ENCODE assay signal across 27 mouse cellular contexts in the genomic region with DNA sequence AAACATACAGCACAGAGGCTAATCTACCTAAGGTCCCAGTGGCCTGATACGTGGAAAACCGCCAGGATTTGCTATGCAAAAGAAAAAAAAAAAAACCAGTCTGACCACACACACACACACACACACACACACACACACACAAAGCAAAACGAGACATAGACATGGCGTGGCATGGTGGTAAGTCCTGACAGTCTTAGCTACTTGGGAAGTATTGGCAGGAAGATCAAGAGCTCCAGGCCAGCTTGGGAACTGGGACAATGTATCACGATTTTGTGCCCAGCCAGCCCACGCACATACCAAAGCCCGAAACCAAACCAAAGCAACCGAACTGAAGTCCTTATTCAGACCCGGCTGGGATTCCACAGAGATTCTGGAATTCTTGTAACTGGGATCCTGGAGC. TPM values are rescaled to one million over a fixed set of nuclear protein-coding genes. Genes with fewer than 3 reads are reported as not detected.
DNase-seq lines count a peak whose midpoint lies in the region; ATAC-seq and TF ChIP-seq lines count a peak whose summit lies in the region.
"Had no signal": no experiment of that assay in that cellular context is flagged by ENCODE, and none has a peak within 500 bp of the region (broad histone marks: within the 10 kb centered on the region; RNA-seq: fewer than 3 reads in every experiment).

No protein-coding gene starts in this region.

- no peaks in the 10 kb centered on the region for H3K27me3 ChIP-seq in forebrain, postnatal 0 days (ENCODE audit: insufficient read depth, low read length)
- H3K27me3 ChIP-seq in forebrain, embryonic 10.5 days (ENCODE audit: poor library complexity, severe bottlenecking) = no peaks in the 10 kb centered on the region
- H3K27me3 ChIP-seq: embryonic facial prominence, embryonic 12.5 days; hindbrain, embryonic 15.5 days; limb, embryonic 12.5 days; midbrain, embryonic 12.5 days had no signal

- H3K4me2 ChIP-seq in forebrain, postnatal 0 days (ENCODE audit: low read depth) = no peak overlapping the region
- H3K4me2 ChIP-seq: embryonic facial prominence, embryonic 12.5 days; hindbrain, embryonic 15.5 days; limb, embryonic 12.5 days; liver, embryonic 11.5 days; midbrain, embryonic 12.5 days had no signal

- H3K4me3 ChIP-seq in forebrain, postnatal 0 days (ENCODE audit: low read depth, low read length) = no peak overlapping the region
- H3K4me3 ChIP-seq in forebrain, embryonic 10.5 days = no peak overlapping the region
- H3K4me3 ChIP-seq: embryonic facial prominence, embryonic 12.5 days; heart, adult 2 months; hindbrain, embryonic 15.5 days; layer of hippocampus, adult 2 months; limb, embryonic 12.5 days; midbrain, embryonic 12.5 days had no signal

- H3K27ac ChIP-seq in forebrain, postnatal 0 days (ENCODE audit: low read depth, low read length) = no peak overlapping the region
- H3K27ac ChIP-seq in forebrain, embryonic 10.5 days = no peak overlapping the region
- H3K27ac ChIP-seq: embryonic facial prominence, embryonic 12.5 days; hindbrain, embryonic 15.5 days; layer of hippocampus, adult 2 months; limb, embryonic 12.5 days; midbrain, embryonic 12.5 days; stomach, postnatal 0 days had no signal

- DNase-seq in forebrain, postnatal 0 days = peak; percentile 14
- DNase-seq in forebrain, embryonic 10.5 days (ENCODE audit: extremely low spot score, low spot score) = no peak
- peak; percentile 12 for DNase-seq in heart, postnatal 25 days (ENCODE audit: low spot score)
- DNase-seq in heart, adult 18-20 months = no peak
- peak; percentile 87 for DNase-seq in adipocyte (ENCODE audit: low spot score)
- peak; percentile 80 for DNase-seq in fibroblast of lung, adult 2 months (ENCODE audit: low read depth)
- no peak for DNase-seq in cerebellum, postnatal 4 days (ENCODE audit: low spot score in 2 of 2)
- DNase-seq in cerebellum, adult 11-12 months = no peak
- DNase-seq: adrenal gland, postnatal 14 days; cerebellum, adult 11 months; cerebellum, postnatal 14 days; heart, adult 2 months; kidney, postnatal 25 days; liver, postnatal 0 days; right cerebral cortex, postnatal 14 days; thymus, postnatal 14 days had no signal

- no peak for TF ChIP-seq CTCF in forebrain, postnatal 0 days (IDR thresholded peaks at IDR 0.05; ENCODE audit: low read depth)

- no peaks in the 10 kb centered on the region for H3K4me1 ChIP-seq in forebrain, postnatal 0 days (ENCODE audit: insufficient read depth)
- H3K4me1 ChIP-seq in forebrain, embryonic 10.5 days = no peaks in the 10 kb centered on the region
- H3K4me1 ChIP-seq: embryonic facial prominence, embryonic 12.5 days; hindbrain, embryonic 15.5 days; limb, embryonic 12.5 days; midbrain, embryonic 12.5 days had no signal

- no peaks in the 10 kb centered on the region for H3K9me3 ChIP-seq in forebrain, postnatal 0 days (ENCODE audit: low read length)
- no peaks in the 10 kb centered on the region for H3K9me3 ChIP-seq in forebrain, embryonic 10.5 days
- H3K9me3 ChIP-seq: embryonic facial prominence, embryonic 12.5 days; G1E; hindbrain, embryonic 15.5 days; limb, embryonic 12.5 days; midbrain, embryonic 12.5 days had no signal

- WGBS in forebrain, postnatal 0 days = 67% methylated on average over 9 of the region's 9 CpGs
- 91% methylated on average over 9 of the region's 9 CpGs for WGBS in forebrain, embryonic 10.5 days

- ATAC-seq in forebrain, postnatal 0 days = peak; percentile 48
- ATAC-seq: forebrain, embryonic 16.5 days; intestine, embryonic 16.5 days; liver, postnatal 0 days; lung, postnatal 0 days had no signal

- intact Hi-C loops in heart, postnatal 25 days (cut with DNase I) = no loop called here

- no peaks in the 10 kb centered on the region for H3K36me3 ChIP-seq in forebrain, postnatal 0 days (ENCODE audit: insufficient read depth)
- no peaks in the 10 kb centered on the region for H3K36me3 ChIP-seq in forebrain, embryonic 10.5 days (replicated peaks)
- H3K36me3 ChIP-seq: embryonic facial prominence, embryonic 12.5 days; G1E; limb, embryonic 12.5 days; midbrain, embryonic 12.5 days had no signal

- no peak overlapping the region for H3K9ac ChIP-seq in forebrain, postnatal 0 days
- H3K9ac ChIP-seq: embryonic facial prominence, embryonic 12.5 days; hindbrain, embryonic 15.5 days; limb, embryonic 12.5 days; liver, postnatal 0 days; midbrain, embryonic 12.5 days had no signal

RNA-seq across cellular contexts. Expression of a gene that starts 18.1 kb away (rescaled TPM):
- 31.2 and 34.7 TPM in 2 replicates for total RNA-seq in forebrain, postnatal 0 days (2014; rRNA removed)
- polyA plus RNA-seq in forebrain, postnatal 0 days (2015; fragmentation: Nextera tagmentation; extraction: Ambion mirVana) = 10.7 and 14.8 TPM in 2 replicates
- 3.0 and 3.1 TPM in 2 replicates for polyA plus RNA-seq in forebrain, embryonic 10.5 days (2016; fragmentation: Nextera tagmentation; extraction: Ambion mirVana)
- 10 to 100 TPM; 73.9 to 78.2 TPM for total RNA-seq in heart, postnatal 25 days (2021)
- total RNA-seq in heart, adult 18-20 months (2021) = 10 to 100 TPM; 77.8 to 81.0 TPM

RNA-seq across cellular contexts. Expression of a gene that starts 28.8 kb away (rescaled TPM):
- 30.5 and 36.0 TPM in 2 replicates for total RNA-seq in forebrain, postnatal 0 days (2014; rRNA removed)
- 29.1 and 38.8 TPM in 2 replicates for polyA plus RNA-seq in forebrain, postnatal 0 days (2015; fragmentation: Nextera tagmentation; extraction: Ambion mirVana)
- 27.3 and 30.1 TPM in 2 replicates for polyA plus RNA-seq in forebrain, embryonic 10.5 days (2016; fragmentation: Nextera tagmentation; extraction: Ambion mirVana)
- total RNA-seq in heart, postnatal 25 days (2021) = 10 to 100 TPM; 10.3 to 15.0 TPM
- 10 to 100 TPM; 11.2 to 16.9 TPM for total RNA-seq in heart, adult 18-20 months (2021)

RNA-seq across cellular contexts. Expression of a gene that starts 50.7 kb away (rescaled TPM):
- 15.6 and 21.6 TPM in 2 replicates for total RNA-seq in forebrain, postnatal 0 days (2014; rRNA removed)
- 12.0 and 13.8 TPM in 2 replicates for polyA plus RNA-seq in forebrain, postnatal 0 days (2015; fragmentation: Nextera tagmentation; extraction: Ambion mirVana)
- 19.1 and 22.3 TPM in 2 replicates for polyA plus RNA-seq in forebrain, embryonic 10.5 days (2016; fragmentation: Nextera tagmentation; extraction: Ambion mirVana)
- 1 to 10 TPM; 7.8 to 9.4 TPM for total RNA-seq in heart, postnatal 25 days (2021)
- total RNA-seq in heart, adult 18-20 months (2021) = 1 to 10 TPM; 8.7 to 9.3 TPM

RNA-seq across cellular contexts. Expression of a gene that starts 51.2 kb away (rescaled TPM):
- 36.2 and 46.2 TPM in 2 replicates for total RNA-seq in forebrain, postnatal 0 days (2014; rRNA removed)
- polyA plus RNA-seq in forebrain, postnatal 0 days (2015; fragmentation: Nextera tagmentation; extraction: Ambion mirVana) = 5.7 and 7.6 TPM in 2 replicates
- 14.7 and 18.0 TPM in 2 replicates for polyA plus RNA-seq in forebrain, embryonic 10.5 days (2016; fragmentation: Nextera tagmentation; extraction: Ambion mirVana)
- total RNA-seq in heart, postnatal 25 days (2021) = 10 to 100 TPM; 11.6 to 17.2 TPM
- 10 to 100 TPM; 10.7 to 12.8 TPM for total RNA-seq in heart, adult 18-20 months (2021)

Comparison
In these comparisons a context has a peak if more than half of its experiments do, and no peak if none do; other contexts are left out.
1. DNase-seq: peak in forebrain, postnatal 0 days (single experiment), heart, postnatal 25 days (single experiment), adipocyte (single experiment) and fibroblast of lung, adult 2 months (single experiment); none in forebrain, embryonic 10.5 days (single experiment), heart, adult 18-20 months (0 of 2), cerebellum, postnatal 4 days (0 of 2) and cerebellum, adult 11-12 months (single experiment).